Mouse (Mus musculus): ENCODE measurements at regions not wholly inside any gene's neighbourhood (a gene's known extent, or its start where the extent isn't known, plus 50 kb on each side); places are given as distances from the start of the nearest gene placed in this dataset.
A peak's percentile ranks its signal among the peaks of the same experiment; 100 is the strongest.
"Not testable (repeated sequence)": the region's sequence is repeated elsewhere in the genome, so short reads cannot be mapped to it uniquely, and the experiment has no call there.

DNA sequence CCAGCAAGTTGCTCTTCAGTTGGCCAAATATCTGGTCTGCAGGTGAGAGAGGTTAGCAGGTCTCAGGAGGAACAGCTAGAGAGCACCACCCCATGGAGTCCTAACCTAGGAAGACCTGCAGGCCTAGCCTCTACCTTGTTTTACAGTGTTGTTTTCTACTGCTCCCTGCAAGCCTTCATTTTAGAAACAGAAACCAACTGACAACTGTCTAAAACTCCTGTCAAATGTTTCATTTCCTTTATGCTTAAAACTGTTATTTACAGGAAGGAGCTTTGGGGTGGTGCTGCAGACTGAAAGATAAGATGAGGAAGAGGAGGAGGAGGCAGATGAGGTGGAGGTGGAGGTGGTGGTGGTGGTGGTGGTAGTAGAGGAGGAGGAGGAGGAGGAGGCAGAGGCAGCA lies 96.6 kb upstream of the Selenop start:
- no peak for DNase-seq (ENCODE audit: extremely low spot score in 1 of 2, low spot score in 2 of 2)
- intact Hi-C loops (cut with DNase I), result no loop called here

DNA sequence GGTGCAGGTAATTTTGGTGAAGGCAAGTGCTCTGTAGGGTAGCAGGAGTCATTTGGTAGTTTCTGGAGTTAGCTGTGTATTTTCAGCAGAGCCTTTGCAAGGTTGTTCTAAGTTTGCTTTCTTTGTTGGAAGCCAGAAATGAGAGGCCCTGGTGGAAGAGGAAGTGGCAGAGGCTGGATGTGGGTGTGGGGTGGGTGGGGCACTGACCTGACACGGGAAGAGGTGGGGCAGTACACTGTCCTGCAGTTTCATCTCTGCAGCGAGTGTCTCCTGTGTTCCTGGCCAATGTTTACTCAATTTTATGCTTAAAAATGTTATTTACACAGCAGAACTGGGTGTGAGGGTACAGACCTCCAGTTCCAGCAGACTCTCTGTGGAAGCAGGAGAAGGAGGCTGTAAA lies 94.3 kb upstream of the Selenop start:
- intact Hi-C loops (cut with DNase I), result no loop called here

DNA sequence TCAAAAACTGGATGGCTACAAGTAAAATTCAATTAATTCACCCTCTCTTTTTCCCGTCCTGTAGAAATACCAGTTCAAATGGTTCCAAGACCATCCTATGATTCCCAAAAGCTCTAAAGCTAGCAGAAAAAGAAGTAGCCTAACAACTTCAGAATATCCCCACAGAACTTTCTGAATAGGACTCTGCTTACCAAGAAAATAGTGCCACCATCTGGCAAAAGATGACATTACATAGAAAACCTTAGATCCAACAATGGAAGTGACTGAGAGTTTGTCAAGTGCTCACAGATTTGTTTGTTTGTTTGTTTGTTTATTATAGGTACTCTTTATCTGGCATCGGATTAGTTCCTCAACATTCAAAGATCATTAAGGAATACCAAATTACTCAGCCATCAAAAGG lies 93.5 kb upstream of the Selenop start:
- intact Hi-C loops (cut with DNase I), result no loop called here
- no peak for DNase-seq (ENCODE audit: extremely low spot score in 1 of 2, low spot score in 2 of 2)

More for the DNA sequence above, 94.3 kb upstream of the Selenop start:
- no peak for DNase-seq (ENCODE audit: extremely low spot score in 1 of 2, low spot score in 2 of 2)

DNA sequence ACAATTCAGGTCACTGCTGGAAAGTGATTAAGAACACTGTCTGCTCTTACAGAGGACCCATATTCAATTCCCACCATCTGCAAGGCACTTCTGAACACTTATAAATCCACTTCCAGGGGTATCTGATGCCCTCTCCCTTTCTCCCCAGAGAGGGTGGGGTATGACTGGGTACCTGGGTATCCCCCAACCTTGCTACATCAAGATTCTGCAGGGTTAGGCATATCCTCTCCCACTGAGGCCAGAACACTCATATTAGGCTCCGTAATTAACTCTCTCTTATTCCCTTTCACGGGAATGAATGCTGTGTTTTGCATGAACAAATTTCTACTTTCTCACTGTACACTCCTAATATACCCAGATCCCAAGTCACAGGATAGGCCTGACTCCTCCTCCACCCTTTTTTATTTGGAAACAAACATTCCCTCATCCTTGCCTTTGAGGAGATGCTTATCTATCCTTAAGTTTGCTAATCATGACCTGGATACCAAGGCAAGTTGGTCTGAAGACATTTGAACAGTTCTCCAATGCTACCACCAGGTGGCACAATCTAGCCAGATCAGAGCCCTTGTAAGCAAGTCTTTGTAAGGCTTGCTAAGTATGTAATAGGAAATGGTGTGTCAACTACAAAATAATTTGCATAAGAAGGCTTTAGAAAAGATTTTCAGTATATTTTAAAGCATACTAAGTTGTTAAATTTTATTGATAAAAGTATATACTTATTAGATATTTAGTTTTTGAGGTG lies 66.3 kb upstream of the Selenop start:
- peak; percentile 51 to 61 for DNase-seq (ENCODE audit: extremely low spot score in 1 of 2, low spot score in 2 of 2)
- intact Hi-C loops (cut with DNase I), result loop anchor here (10.0 kb wide), 3 partner anchors 383 to 783 kb away; partner anchors contain the start of gene Ghr

DNA sequence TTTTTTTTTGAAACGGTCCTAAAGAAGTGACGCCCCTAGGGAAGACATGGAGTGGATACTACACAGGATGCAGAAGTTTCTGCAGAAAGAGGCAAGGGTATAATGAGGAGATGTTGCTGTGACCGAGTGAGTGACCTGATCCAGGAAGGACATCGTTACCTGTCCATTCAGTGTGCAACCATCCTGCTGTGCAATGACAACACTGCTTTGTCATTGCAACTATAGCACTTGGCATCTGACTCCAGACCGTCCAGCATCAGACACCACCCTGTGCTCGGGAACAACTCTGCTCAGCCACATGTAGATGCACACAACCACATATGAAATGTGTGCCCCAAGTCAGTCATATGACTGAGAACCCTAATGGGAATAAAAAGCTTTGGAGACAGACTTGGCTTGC lies 62.8 kb upstream of the Selenop start:
- intact Hi-C loops (cut with DNase I), result loop anchor here (10.0 kb wide), 3 partner anchors 379 to 779 kb away; partner anchors contain the start of gene Ghr
- no peak for DNase-seq (ENCODE audit: extremely low spot score in 1 of 2, low spot score in 2 of 2)

DNA sequence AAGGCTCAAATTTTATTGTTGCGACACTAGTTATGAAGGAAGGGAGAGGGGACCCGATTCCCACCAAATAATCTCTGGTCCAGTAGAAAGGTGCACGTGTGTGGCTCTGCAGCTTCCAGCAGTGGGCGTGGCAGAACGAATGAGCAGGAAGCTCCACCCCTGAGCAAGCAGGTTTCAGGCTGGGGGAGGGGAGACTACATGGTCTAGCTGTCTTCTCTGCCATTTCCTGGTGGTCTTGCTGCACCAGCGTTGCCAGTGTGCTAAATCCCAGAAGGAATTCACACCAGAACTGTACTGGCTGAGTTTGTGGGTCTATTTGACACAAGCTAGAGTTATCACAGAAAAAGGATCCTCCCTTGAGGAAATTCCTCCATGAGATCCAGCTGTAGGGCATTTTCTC lies 62.3 kb upstream of the Selenop start:
- intact Hi-C loops (cut with DNase I), result loop anchor here (10.0 kb wide), 3 partner anchors 379 to 779 kb away; partner anchors contain the start of gene Ghr
- DNase-seq (ENCODE audit: extremely low spot score in 1 of 2, low spot score in 2 of 2), result not testable (repeated sequence)

DNA sequence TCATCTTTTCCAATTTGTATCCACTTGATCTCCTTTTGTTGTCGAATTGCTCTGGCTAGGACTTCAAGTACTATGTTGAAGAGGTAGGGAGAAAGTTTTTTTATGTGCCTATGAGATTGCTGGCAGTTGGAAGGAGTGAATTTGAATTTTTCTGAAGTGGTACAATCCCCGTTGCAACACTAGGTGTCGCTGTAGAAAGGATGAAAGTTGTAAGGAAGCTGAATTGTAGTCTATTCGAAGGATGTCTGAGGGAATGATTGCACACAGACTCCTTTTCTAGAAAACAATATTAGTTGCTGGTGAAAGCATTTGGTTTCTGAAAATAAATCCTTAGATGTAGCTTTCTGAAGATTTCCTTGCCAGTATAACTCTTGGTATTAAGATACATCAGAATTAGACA lies 54.6 kb upstream of the Selenop start:
- DNase-seq (ENCODE audit: extremely low spot score in 1 of 2, low spot score in 2 of 2), result peak; percentile 37 to 67
- intact Hi-C loops (cut with DNase I), result loop anchor here (10.0 kb wide), 1 partner anchor 131 kb away; no protein-coding TSS in a partner anchor

DNA sequence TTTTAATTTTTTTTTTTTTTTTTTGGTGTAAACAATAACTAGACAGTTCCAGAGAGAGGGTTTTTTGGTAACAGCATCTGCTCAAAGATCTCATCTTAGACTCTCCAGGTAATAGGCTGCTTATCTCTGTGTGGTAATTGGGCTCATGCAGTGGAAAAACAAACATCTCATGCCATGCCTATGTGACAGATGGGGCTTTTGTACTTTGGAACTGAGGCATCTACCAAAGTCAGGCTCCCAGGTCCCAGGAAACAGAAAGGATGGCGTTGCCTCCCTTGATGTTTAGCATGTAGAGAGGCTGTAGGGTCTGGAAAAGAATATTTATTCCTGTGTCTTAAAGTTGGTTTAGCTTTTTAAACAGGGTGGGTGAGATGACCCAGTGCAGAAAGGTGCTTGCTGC lies 53.1 kb upstream of the Selenop start:
- DNase-seq (ENCODE audit: extremely low spot score in 1 of 2, low spot score in 2 of 2), result no peak
- intact Hi-C loops (cut with DNase I), result loop anchor here (10.0 kb wide), 1 partner anchor 130 kb away; no protein-coding TSS in a partner anchor
